Mouse (Mus musculus) liver, embryonic 16.5 days (tissue): Measurements from ENCODE around the gene Wnt10b. TPM values are rescaled to one million over a fixed set of nuclear protein-coding genes. Genes with fewer than 3 reads are reported as not detected.

Experiments used
- ATAC-seq: fragments of 200-750 bp; cut with Nextera tagmentation; 2 replicates; pipeline ENCODE4 v1.8.0; 2017; ENCODE audit warnings: low read depth, mild to moderate bottlenecking, moderate number of reproducible peaks, moderate library complexity
- H3K27ac ChIP-seq: fragments of 300-500 bp; sonication (generic); 2 replicates; pipeline ENCODE4 v1.5.1; 2014; ENCODE audit warnings: mild to moderate bottlenecking, low read length
- H3K27me3 ChIP-seq: fragments of 300-500 bp; sonication (generic); 2 replicates; pipeline ENCODE4 v1.6.1; 2014; ENCODE audit warnings: low read depth, low read length, mixed read lengths; ENCODE audit not compliant: control insufficient read depth, insufficient read depth
- H3K36me3 ChIP-seq: fragments of 300-500 bp; sonication (generic); 2 replicates; pipeline ENCODE4 v1.6.1; 2014; ENCODE audit warnings: mild to moderate bottlenecking; ENCODE audit not compliant: control insufficient read depth, insufficient read depth
- H3K4me1 ChIP-seq: fragments of 300-500 bp; sonication (generic); 2 replicates; pipeline ENCODE4 v1.6.1; 2014; ENCODE audit warnings: low read depth, low read length, mixed read lengths; ENCODE audit not compliant: control insufficient read depth
- H3K4me2 ChIP-seq: fragments of 300-500 bp; sonication (generic); 2 replicates; pipeline ENCODE4 v1.6.1; 2014; ENCODE audit warnings: low read depth, low read length, mixed read lengths
- H3K4me3 ChIP-seq: fragments of 300-500 bp; sonication (generic); 2 replicates; pipeline ENCODE4 v1.5.1; 2014; ENCODE audit warnings: low read depth, mild to moderate bottlenecking, low read length
- H3K9ac ChIP-seq: fragments of 300-500 bp; sonication (generic); 2 replicates; pipeline ENCODE4 v1.6.1; 2014; ENCODE audit warnings: low read depth, low read length
- H3K9me3 ChIP-seq: fragments of 300-500 bp; sonication (generic); replicated peaks from 2 replicates; pipeline ENCODE4 v1.6.1; 2016; ENCODE audit warnings: low read length; ENCODE audit not compliant: control insufficient read depth
- WGBS: fragments of 180-500 bp; shearing (Covaris S2); extraction: QIAGEN DNeasy Blood & Tissue Kit; methylation state at CpG from one replicate; pipeline ENCODE4 v1.1.7; 2014; ENCODE audit not compliant: insufficient replicate concordance; 5-methylcytosine and 5-hydroxymethylcytosine counted together
- polyA plus RNA-seq: library from polyadenylated mRNA; unstranded; fragments of >200 nt; fragmentation: Nextera tagmentation; extraction: Ambion mirVana; gene quantifications from 2 replicates; pipeline ENCODE4 v1.2.1, GENCODE M21; 2015

The Wnt10b gene
- polyA plus RNA-seq, 1 experiment from 2014 or later = not detected

GRCm38 (mm10) chr15:98809390-98809789 is 31.4 kb upstream of the Wnt10b start, which contains the start of gene Ddn:
Ddn (minus strand) TSS chr15:98809490.
- no peak within 1 kb of the TSS for H3K4me2 ChIP-seq
- H3K36me3 ChIP-seq = peaks cover 25% of the 10 kb centered on the region
- peaks cover 25% of the 10 kb centered on the region for H3K4me1 ChIP-seq
- H3K27me3 ChIP-seq = peaks cover 57% of the 10 kb centered on the region
- WGBS = 71% methylated on average over 3 of the region's 3 CpGs
- H3K9me3 ChIP-seq = no peaks in the 10 kb centered on the region
- no peak within 1 kb of the TSS for H3K4me3 ChIP-seq
- no peak within 1 kb of the TSS for H3K27ac ChIP-seq
- no peak within 1 kb of the TSS for H3K9ac ChIP-seq
- ATAC-seq = no peak

GRCm38 (mm10) chr15:98808651-98809134 is 30.7 kb upstream of the Wnt10b start:
- no peak overlapping the region for H3K27ac ChIP-seq
- H3K4me1 ChIP-seq = peaks cover 28% of the 10 kb centered on the region
- no peak overlapping the region for H3K4me3 ChIP-seq
- ATAC-seq = no peak
- no peak overlapping the region for H3K9ac ChIP-seq
- WGBS = 12% methylated on average over 6 of the region's 6 CpGs
- peaks cover 19% of the 10 kb centered on the region for H3K36me3 ChIP-seq
- H3K4me2 ChIP-seq = no peak overlapping the region
- peaks cover 64% of the 10 kb centered on the region for H3K27me3 ChIP-seq
- no peaks in the 10 kb centered on the region for H3K9me3 ChIP-seq

DNA sequence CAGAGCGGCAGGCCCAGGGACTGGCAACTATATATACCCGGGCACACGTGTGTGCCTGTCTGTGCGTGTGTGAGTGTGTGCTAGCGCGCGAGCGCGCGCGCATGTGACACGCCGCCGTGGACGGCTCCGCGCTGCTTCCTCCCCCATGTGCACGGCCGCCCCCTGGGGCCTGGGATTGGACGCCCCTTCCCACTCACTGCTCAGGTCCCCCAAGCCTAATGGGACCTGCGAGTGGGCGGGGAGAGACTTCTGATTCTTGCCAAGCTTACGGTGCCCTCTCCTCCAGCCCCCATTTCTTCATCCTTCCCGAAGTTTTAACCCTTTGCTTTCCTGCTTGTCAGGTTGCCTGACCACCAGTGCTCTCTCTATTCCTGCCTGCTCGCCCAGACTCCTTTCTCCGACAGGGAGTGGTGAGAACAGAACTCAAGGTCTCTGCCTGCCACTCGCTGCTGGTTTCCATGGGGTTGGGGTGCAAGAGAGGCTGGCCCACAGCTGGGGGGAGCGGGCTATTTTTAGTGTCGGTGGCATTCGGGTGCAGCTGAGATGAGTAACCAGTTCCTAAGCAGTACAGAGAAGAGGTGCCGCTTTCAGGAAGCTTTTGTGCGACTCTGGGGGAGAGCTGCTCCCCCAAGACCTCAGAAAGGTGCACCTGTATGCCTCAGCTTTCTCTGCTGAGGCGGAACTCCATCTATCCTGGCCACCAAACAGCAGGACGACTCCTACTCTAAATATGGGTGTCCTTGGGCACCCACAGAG is 30.1 kb upstream of the Wnt10b start:
- no peak for ATAC-seq
- Histone ChIP-seq H3K27me3 (peaks cover 70% of the 10 kb centered on the region), H3K4me3 (peak overlapping the region; percentile 35), H3K9me3 (no peaks in the 10 kb centered on the region), H3K9ac (no peak overlapping the region), H3K4me2 (peak overlapping the region; percentile 39), H3K27ac (no peak overlapping the region), H3K36me3 (peaks cover 13% of the 10 kb centered on the region), H3K4me1 (peaks cover 28% of the 10 kb centered on the region)
- WGBS = 2% methylated on average over 34 of the region's 34 CpGs

DNA sequence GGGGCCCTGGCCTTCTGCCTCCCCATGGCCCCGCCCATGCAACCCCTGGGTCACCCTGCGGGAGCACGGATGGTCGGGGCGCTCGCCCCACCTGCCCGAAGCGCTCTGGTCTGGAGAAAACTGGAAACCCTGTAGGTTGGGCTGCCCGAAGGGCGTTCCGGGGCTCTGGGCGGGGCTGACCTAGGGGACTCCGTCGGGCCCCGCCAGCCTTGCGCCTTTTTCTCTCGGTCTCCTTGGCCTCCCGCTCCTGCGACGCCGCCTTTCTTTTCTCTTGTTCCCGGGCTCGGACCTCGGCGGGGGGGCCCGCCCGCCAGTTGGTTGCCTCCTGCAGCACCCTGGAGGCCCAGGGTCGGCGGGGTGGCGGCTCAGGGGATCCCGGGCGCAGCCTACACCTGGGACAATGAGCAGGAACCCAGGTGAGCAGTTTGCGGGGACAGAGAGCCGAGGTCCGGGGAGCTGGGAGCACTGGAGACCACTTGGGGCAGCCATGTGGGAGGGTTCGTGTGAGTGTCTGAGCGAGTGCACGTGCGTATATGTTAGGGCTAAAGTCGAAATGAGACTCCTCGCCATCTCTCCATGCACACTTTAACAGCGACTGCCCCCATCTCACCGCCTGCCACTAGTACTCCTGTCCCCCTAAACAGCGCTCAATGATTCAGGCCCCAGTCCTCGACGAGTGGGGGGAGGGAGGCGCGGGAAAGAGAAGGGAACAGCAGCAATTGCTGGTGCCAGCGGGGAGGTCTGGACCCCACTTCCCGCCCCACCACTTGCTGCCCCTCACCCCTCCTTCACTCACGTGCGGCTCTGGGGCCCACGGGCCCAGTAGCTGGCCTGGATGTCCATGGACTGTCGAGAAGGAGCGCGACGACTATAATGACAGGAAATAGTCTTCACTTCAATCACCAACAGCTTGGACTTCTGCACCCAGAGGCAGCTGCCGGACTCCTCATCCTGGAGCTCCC is 29.1 kb upstream of the Wnt10b start:
- Histone ChIP-seq H3K36me3 (peaks cover 7% of the 10 kb centered on the region), H3K9ac (0 out of 2 replicates have a peak overlapping the region, but pooled peaks have one; percentile 16), H3K27me3 (peaks cover 80% of the 10 kb centered on the region), H3K27ac (no peak overlapping the region), H3K9me3 (no peaks in the 10 kb centered on the region), H3K4me2 (peak overlapping the region; percentile 56), H3K4me1 (peaks cover 28% of the 10 kb centered on the region), H3K4me3 (peak overlapping the region; percentile 48)
- peak; percentile 48; the same call in 1 of the 2 replicates for ATAC-seq
- WGBS = 2% methylated on average over 58 of the region's 58 CpGs

DNA sequence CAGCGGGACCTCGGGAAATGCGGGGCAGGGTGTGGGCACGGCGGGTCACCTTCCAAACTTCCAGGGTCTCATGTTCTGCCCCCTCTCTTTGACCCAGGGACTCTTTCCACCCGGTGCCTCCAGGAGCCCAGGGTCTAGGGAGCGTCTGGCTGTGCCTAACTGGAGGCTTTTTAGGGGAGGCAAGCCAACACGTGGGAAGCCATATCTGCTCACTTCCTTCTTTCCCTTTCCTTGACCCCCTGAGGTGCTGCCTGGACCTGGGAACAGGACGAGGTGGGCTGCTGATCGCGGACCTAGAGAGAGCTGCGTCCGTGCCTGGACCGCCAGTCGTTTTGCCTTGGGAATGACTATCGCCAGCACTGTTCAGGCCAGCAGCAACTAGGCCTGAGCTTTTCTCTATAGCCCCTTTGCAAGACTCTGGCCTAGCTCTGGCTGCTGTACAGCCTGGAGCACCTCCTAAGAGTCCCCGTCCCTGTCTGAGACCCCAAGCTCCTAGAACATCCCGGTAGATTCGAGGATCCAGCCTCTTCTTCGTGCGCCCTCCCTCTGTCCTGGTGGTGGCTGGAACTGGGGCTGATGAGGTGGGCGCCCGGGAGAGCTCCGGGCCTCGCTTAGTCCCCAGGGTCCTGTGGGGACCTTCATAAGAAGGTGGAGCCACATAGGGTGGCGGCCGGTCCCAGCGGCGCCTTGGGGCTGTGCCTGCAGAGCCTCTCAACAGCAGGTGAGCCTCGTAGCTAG is 28.3 kb upstream of the Wnt10b start:
- Histone ChIP-seq H3K9ac (no peak overlapping the region), H3K27ac (no peak overlapping the region), H3K4me2 (peak overlapping the region; percentile 62), H3K4me1 (peaks cover 28% of the 10 kb centered on the region), H3K4me3 (peak overlapping the region; percentile 48), H3K9me3 (no peaks in the 10 kb centered on the region), H3K27me3 (peaks cover 88% of the 10 kb centered on the region), H3K36me3 (peaks cover 6% of the 10 kb centered on the region)
- ATAC-seq = no peak
- 9% methylated on average over 30 of the region's 30 CpGs for WGBS

DNA sequence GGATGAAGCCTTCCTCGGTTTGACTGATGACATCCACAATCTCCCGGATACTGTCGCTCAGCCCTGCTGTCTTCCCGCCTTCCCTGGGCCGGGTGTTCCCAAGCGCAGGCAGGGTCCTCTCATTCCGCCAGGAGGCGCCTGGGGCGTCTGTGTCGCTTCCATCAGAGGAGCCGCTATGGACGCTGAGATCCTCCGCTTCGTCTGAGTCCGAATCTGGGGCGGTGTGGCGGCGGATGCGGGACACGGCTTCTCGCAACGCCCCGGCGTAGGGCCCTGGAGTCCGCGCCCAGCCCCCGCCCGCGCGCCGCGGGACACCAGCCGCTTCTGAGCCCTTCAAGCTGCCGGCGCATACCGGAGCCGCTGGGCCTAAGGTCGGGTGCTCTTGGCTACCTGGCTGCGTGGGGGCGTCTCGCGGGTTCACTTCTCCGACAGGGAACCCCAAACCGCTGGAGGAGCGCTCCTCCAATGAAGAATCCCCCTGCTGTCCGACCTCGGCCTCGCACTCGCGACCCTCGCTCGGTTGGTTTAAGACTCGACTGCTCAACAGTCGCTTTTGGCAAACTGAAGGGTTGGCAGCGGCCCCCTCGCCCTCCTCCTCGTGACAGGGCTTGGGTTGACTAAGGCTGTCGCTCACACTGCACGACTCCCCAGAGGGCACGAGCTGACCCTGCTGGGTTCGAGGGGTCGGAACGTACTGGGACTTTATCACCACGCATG is 27.5 kb upstream of the Wnt10b start:
- ATAC-seq = 0 out of 2 replicates have a peak, but pooled peaks have one; percentile 33
- peaks cover 96% of the 10 kb centered on the region for H3K27me3 ChIP-seq
- H3K36me3 ChIP-seq = no peaks in the 10 kb centered on the region
- no peak overlapping the region for H3K27ac ChIP-seq
- H3K4me2 ChIP-seq = peak overlapping the region; percentile 62
- H3K9me3 ChIP-seq = no peaks in the 10 kb centered on the region
- peaks cover 28% of the 10 kb centered on the region for H3K4me1 ChIP-seq
- no peak overlapping the region for H3K9ac ChIP-seq
- 1% methylated on average over 64 of the region's 64 CpGs for WGBS
- peak overlapping the region; percentile 48 for H3K4me3 ChIP-seq

DNA sequence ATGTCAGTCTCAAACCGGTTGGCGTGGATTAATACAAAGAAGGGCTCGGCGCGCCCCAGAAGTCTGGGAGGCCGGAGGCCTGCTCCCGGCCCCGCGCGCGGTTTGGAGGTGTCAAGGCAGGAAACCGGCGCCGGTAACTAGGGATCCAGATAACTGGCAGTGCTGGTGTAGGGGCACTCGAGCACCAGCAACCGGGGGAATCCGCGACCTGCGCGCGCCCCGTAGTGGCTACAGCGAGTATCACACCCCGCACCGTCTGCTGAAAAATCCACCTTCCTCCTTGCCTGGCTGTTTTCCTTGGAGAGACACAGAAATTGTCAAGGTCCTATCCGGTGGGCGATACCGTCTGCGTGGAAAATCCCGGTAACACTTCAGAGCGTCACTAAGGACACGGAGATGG is 26.1 kb upstream of the Wnt10b start:
- Histone ChIP-seq H3K4me2 (peak overlapping the region; percentile 36; the same call in 1 of the 2 replicates), H3K4me1 (peaks cover 28% of the 10 kb centered on the region), H3K9ac (no peak overlapping the region), H3K4me3 (no peak overlapping the region), H3K36me3 (no peaks in the 10 kb centered on the region), H3K27ac (no peak overlapping the region), H3K27me3 (peaks cover 100% of the 10 kb centered on the region), H3K9me3 (no peaks in the 10 kb centered on the region)
- under 1% methylated on average over 32 of the region's 32 CpGs for WGBS
- no peak for ATAC-seq

- Histone ChIP-seq H3K9me3 (no peaks in the 10 kb centered on the region), H3K4me1 (peaks cover 27% of the 10 kb centered on the region), H3K27me3 (peaks cover 100% of the 10 kb centered on the region), H3K4me3 (no peak overlapping the region), H3K36me3 (no peaks in the 10 kb centered on the region), H3K9ac (no peak overlapping the region), H3K27ac (no peak overlapping the region), H3K4me2 (no peak overlapping the region)
- no peak for ATAC-seq
- WGBS = 6% methylated on average over 8 of the region's 8 CpGs
Observed at GRCm38 (mm10) chr15:98802926-98803325, 25.0 kb upstream of the Wnt10b start.
